Mouse (Mus musculus): ENCODE results near the gene Ms4a14. TPM values are rescaled to one million over a fixed set of nuclear protein-coding genes. Genes with fewer than 3 reads are reported as not detected.
A peak's percentile ranks its signal among the peaks of the same experiment; 100 is the strongest.
"Not testable (repeated sequence)": the region's sequence is repeated elsewhere in the genome, so short reads cannot be mapped to it uniquely, and the experiment has no call there.

The Ms4a14 gene
- polyA plus RNA-seq, 1 experiment from 2014 or later: not detected

DNA sequence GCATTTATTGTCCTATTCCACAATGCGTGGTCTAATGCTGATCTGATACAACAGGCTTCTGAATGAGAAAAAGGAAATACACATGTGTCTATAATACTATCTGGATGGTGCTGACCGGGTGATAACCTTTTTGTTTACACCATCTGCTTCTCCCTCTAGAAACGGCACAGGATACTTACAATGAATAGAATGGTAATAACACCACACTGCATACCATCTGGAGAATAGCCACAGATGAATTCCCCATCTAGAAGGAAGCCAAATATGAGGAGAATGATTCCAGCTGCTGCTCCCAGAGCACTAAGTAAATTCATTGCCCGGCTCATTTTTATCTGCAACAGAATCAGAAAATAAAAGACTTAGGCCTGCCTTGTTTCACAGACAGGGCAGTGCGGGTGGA lies 37.8 kb downstream of the Ms4a14 start:
- H3K4me1 ChIP-seq (ENCODE audit: control insufficient read depth, insufficient read depth, low read length): no peaks in the 10 kb centered on the region
- no peak overlapping the region for H3K4me3 ChIP-seq (replicated peaks; ENCODE audit: low read depth, low read length)
- no peak overlapping the region for H3K4me2 ChIP-seq (ENCODE audit: low read length)
- 63% methylated on average over 5 of the region's 5 CpGs for WGBS
- DNase-seq (peak; percentile 3), ATAC-seq (ENCODE audit: low FRiP score, low TSS enrichment) (no peak)
- H3K9ac ChIP-seq (replicated peaks; ENCODE audit: low read length): no peak overlapping the region
- no peak overlapping the region for H3K27ac ChIP-seq (replicated peaks; ENCODE audit: low read depth, low read length)
- H3K36me3 ChIP-seq (ENCODE audit: control insufficient read depth, insufficient read depth, low read length): no peaks in the 10 kb centered on the region
- H3K9me3 ChIP-seq (ENCODE audit: control insufficient read depth, low read length): no peaks in the 10 kb centered on the region
- H3K27me3 ChIP-seq (ENCODE audit: control insufficient read depth, insufficient read depth, low read length): no peaks in the 10 kb centered on the region

DNA sequence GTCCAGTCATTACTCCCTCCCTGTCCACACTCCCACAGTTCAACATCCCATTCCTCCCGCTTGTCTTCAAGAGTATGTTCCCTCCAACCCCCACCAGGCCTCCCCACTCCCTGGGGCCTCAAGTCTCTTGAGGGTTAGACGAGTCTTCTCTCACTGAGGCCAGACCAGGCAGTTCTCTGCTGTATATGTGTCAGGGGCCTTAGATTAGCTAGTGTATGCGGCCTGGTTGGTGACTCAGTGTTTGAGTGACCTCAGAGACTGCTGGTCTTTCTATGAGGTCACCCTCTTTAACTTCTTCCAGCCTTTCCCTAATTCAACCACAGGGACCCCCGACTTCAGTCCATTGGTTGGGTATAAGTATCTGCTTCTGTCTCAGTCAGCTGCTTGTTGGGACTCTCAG lies 47.3 kb downstream of the Ms4a14 start:
- no peaks in the 10 kb centered on the region for H3K4me1 ChIP-seq (ENCODE audit: control insufficient read depth, insufficient read depth, low read length)
- no peaks in the 10 kb centered on the region for H3K27me3 ChIP-seq (ENCODE audit: control insufficient read depth, insufficient read depth, low read length)
- ATAC-seq (ENCODE audit: low FRiP score, low TSS enrichment): no peak
- WGBS: 78% methylated on average over 4 of the region's 4 CpGs
- H3K4me3 ChIP-seq (replicated peaks; ENCODE audit: low read depth, low read length): no peak overlapping the region
- H3K9me3 ChIP-seq (ENCODE audit: control insufficient read depth, low read length): no peaks in the 10 kb centered on the region
- no peaks in the 10 kb centered on the region for H3K36me3 ChIP-seq (ENCODE audit: control insufficient read depth, insufficient read depth, low read length)
- no peak overlapping the region for H3K27ac ChIP-seq (replicated peaks; ENCODE audit: low read depth, low read length)
- no peak for DNase-seq
- no peak overlapping the region for H3K4me2 ChIP-seq (ENCODE audit: low read length)
- H3K9ac ChIP-seq (replicated peaks; ENCODE audit: low read length): no peak overlapping the region

DNA sequence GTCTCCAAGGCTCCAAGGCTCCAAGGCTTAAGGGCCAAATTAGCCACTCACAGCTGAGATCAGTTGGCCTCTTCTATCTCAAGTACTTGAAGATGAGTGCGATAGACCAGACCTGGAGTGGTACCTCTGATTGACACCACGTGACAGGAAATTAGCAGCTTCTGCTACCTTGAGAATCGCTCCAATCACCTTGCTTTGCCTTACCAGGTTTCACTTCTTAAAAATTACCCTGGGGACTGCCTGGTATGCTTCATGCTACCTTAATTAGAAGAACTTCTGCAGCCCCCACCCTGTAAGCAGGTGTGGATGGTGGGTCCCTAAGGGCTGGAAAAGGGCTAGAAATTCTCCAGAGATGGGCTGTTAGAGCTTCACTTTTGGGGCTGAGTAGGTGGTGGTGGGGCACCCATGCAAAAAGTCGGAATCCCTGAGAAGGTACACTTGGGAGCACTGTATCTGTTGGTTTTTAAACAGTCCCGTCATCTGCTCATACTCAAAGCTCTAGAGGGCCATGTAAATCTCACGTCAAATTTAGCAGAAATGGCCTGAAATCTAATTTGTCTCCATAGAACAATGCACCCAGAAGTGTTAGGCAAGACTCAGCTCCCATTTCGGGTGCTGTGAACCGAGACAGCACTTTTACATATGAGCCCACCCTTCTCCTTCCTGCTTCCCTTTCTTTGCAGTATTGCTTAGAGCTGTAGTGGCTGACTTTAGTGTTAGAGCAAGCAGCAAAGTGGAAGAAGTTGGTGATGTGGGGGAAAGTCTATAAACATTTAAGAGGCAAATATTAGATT lies 48.0 kb downstream of the Ms4a14 start, which contains the start of gene Ms4a1:
Gene Ms4a1, minus strand, starts transcription at position 190 of the 794 bp plus-strand sequence.
- Histone ChIP-seq H3K4me2 (ENCODE audit: low read length) (no peak within 1 kb of the TSS), H3K4me3 (replicated peaks; ENCODE audit: low read depth, low read length) (no peak within 1 kb of the TSS), H3K36me3 (ENCODE audit: control insufficient read depth, insufficient read depth, low read length) (no peaks in the 10 kb centered on the region), H3K9ac (replicated peaks; ENCODE audit: low read length) (no peak within 1 kb of the TSS), H3K27me3 (ENCODE audit: control insufficient read depth, insufficient read depth, low read length) (no peaks in the 10 kb centered on the region), H3K4me1 (ENCODE audit: control insufficient read depth, insufficient read depth, low read length) (no peaks in the 10 kb centered on the region), H3K9me3 (ENCODE audit: control insufficient read depth, low read length) (no peaks in the 10 kb centered on the region), H3K27ac (replicated peaks; ENCODE audit: low read depth, low read length) (no peak within 1 kb of the TSS)
- ATAC-seq (ENCODE audit: low FRiP score, low TSS enrichment) (no peak), DNase-seq (no peak)
- WGBS: 88% methylated on average over 8 of the region's 8 CpGs

DNA sequence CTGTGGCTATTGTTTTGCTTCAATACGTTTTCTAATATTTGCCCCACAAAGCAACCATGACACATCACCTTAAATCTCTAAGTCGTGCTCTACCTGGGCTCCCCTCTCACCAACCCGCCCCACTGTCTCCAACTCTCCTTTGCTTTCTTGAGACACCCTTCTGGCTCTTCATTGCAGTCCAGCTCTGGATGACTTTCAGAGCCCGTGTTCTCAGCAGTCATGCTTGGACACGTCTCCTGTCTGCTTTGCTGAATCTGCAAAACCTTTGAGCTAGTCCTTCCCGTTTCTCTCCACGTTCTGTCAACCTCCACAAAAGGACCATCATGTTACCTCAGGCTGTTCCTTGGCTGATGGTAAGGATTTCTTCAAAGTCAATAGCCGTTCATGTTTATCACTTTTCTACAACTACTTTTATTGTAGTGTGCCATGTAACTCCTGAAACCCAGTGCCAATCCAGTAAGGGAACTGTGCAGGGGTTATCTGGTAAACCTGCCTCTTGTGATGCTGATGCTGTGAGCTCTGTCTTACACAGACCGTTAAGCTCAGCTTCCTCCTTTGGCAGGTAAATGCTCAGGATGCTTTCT lies 49.6 kb downstream of the Ms4a14 start:
- ATAC-seq (ENCODE audit: low FRiP score, low TSS enrichment) (no peak), DNase-seq (no peak)
- Histone ChIP-seq H3K27me3 (ENCODE audit: control insufficient read depth, insufficient read depth, low read length) (no peaks in the 10 kb centered on the region), H3K4me3 (replicated peaks; ENCODE audit: low read depth, low read length) (no peak overlapping the region), H3K9ac (replicated peaks; ENCODE audit: low read length) (no peak overlapping the region), H3K9me3 (ENCODE audit: control insufficient read depth, low read length) (no peaks in the 10 kb centered on the region), H3K4me1 (ENCODE audit: control insufficient read depth, insufficient read depth, low read length) (no peaks in the 10 kb centered on the region), H3K36me3 (ENCODE audit: control insufficient read depth, insufficient read depth, low read length) (no peaks in the 10 kb centered on the region), H3K27ac (replicated peaks; ENCODE audit: low read depth, low read length) (no peak overlapping the region), H3K4me2 (ENCODE audit: low read length) (no peak overlapping the region)
- 86% methylated on average over 9 of the region's 9 CpGs for WGBS

DNA sequence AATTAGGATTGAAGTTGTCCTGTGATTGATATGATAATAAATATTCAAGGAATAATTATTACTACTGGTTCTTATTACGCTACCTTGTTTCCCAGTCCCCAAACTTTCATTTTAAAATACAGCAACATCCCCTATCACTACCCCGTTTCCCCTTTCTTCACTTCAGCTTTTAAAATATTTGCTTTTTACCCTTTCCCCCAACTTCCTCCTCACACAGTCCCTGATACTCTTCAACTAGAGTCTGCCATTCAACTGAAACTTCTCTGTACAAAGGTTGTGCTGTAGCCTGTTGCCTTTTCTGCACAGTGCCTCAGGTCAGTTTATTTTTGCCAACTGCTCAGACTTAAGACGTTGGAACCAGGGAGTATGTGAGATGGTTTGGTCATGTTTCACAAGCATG lies 50.7 kb downstream of the Ms4a14 start:
- H3K4me2 ChIP-seq (ENCODE audit: low read length): no peak overlapping the region
- no peaks in the 10 kb centered on the region for H3K9me3 ChIP-seq (ENCODE audit: control insufficient read depth, low read length)
- H3K27ac ChIP-seq (replicated peaks; ENCODE audit: low read depth, low read length): no peak overlapping the region
- no peak overlapping the region for H3K9ac ChIP-seq (replicated peaks; ENCODE audit: low read length)
- H3K4me1 ChIP-seq (ENCODE audit: control insufficient read depth, insufficient read depth, low read length): no peaks in the 10 kb centered on the region
- H3K4me3 ChIP-seq (replicated peaks; ENCODE audit: low read depth, low read length): no peak overlapping the region
- H3K36me3 ChIP-seq (ENCODE audit: control insufficient read depth, insufficient read depth, low read length): no peaks in the 10 kb centered on the region
- no peak for ATAC-seq (ENCODE audit: low FRiP score, low TSS enrichment)
- 90% methylated on average over 3 of the region's 3 CpGs for WGBS
- H3K27me3 ChIP-seq (ENCODE audit: control insufficient read depth, insufficient read depth, low read length): no peaks in the 10 kb centered on the region
- no peak for DNase-seq

DNA sequence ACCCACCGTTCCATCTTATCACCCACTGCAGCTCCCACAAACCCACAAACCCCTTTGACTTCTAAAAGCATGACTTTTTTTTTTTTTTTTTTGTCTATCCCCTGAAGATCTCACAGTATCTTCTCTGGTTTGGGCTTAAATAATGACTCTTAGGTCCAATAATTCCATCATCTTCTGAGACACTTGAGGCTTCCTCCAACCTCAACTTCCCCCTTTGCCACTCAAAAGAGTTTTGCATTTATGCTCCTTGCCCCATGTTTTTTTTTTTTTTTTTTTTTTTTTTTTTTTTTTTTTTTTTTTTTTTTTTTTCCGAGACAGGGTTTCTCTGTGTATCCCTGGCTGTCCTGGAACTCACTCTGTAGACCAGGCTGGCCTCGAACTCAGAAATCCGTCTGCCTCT lies 51.3 kb downstream of the Ms4a14 start:
- 82% methylated on average over 4 of the region's 4 CpGs for WGBS
- not testable (repeated sequence) for H3K27ac ChIP-seq (replicated peaks; ENCODE audit: low read depth, low read length); H3K36me3 ChIP-seq (ENCODE audit: control insufficient read depth, insufficient read depth, low read length)

DNA sequence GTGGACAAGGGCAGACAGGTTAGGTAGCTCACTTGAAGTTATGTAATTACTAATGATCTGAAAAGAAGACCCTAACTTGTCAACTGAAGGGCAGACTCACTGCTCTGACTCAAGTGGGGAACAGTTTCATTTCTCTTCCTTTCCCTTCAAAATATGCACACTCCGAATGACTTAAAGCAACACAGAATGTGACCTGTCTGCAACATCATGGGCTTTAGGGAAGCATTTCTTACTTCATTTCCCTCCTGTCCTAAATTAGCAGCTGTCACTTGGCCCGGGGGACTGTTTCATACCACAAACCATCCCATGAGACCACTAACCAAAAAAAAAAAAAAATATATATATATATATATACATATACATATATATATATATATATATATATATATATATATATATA lies 52.7 kb downstream of the Ms4a14 start:
- Histone ChIP-seq H3K9ac (replicated peaks; ENCODE audit: low read length) (no peak overlapping the region), H3K27me3 (ENCODE audit: control insufficient read depth, insufficient read depth, low read length) (no peaks in the 10 kb centered on the region), H3K27ac (replicated peaks; ENCODE audit: low read depth, low read length) (no peak overlapping the region), H3K9me3 (ENCODE audit: control insufficient read depth, low read length) (no peaks in the 10 kb centered on the region), H3K4me2 (ENCODE audit: low read length) (no peak overlapping the region), H3K36me3 (ENCODE audit: control insufficient read depth, insufficient read depth, low read length) (no peaks in the 10 kb centered on the region), H3K4me1 (ENCODE audit: control insufficient read depth, insufficient read depth, low read length) (no peaks in the 10 kb centered on the region), H3K4me3 (replicated peaks; ENCODE audit: low read depth, low read length) (no peak overlapping the region)
- 96% methylated on average over 2 of the region's 2 CpGs for WGBS
- DNase-seq (no peak), ATAC-seq (ENCODE audit: low FRiP score, low TSS enrichment) (no peak)

More for the DNA sequence above, 51.3 kb downstream of the Ms4a14 start:
- not testable (repeated sequence) for H3K4me1 ChIP-seq (ENCODE audit: control insufficient read depth, insufficient read depth, low read length); H3K27me3 ChIP-seq (ENCODE audit: control insufficient read depth, insufficient read depth, low read length); H3K4me3 ChIP-seq (replicated peaks; ENCODE audit: low read depth, low read length); H3K4me2 ChIP-seq (ENCODE audit: low read length); H3K9me3 ChIP-seq (ENCODE audit: control insufficient read depth, low read length); DNase-seq; ATAC-seq (ENCODE audit: low FRiP score, low TSS enrichment); H3K9ac ChIP-seq (replicated peaks; ENCODE audit: low read length)
